36 mouse cellular contexts compared by ENCODE assay signal in the genomic region with DNA sequence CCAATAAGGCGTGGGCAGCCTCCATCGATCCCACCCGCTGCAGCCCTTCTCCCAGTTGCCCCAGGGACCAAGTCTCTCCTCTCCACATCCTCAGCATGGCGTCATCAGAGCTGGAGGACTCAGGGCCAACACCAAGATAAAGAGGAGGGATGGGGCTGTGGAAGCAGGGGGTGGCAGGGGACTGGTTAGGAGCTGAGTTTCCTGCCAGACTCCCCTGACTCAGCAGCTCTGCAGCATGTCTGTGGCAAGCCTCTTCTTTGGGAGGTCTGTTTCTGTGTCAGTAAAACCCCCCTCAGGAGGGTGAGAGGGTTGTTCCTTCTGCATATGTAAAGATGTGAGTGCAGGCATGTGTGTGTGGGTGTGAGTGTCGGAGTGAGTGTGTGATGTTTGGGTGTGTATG. TPM values are rescaled to one million over a fixed set of nuclear protein-coding genes. Genes with fewer than 3 reads are reported as not detected.
DNase-seq lines count a peak whose midpoint lies in the region; ATAC-seq lines count a peak whose summit lies in the region.
"Had no signal": no experiment of that assay in that cellular context is flagged by ENCODE, and none has a peak within 500 bp of the region (broad histone marks: within the 10 kb centered on the region; RNA-seq: fewer than 3 reads in every experiment).

No protein-coding gene starts in this region.

- no peak overlapping the region for H3K4me3 ChIP-seq in hindbrain, embryonic 10.5 days
- H3K4me3 ChIP-seq in hindbrain, embryonic 16.5 days (ENCODE audit: low read length): no peak overlapping the region
- H3K4me3 ChIP-seq: forebrain, embryonic 13.5 days; heart, embryonic 12.5 days; hindbrain, embryonic 12.5 days; limb, embryonic 12.5 days; liver, embryonic 12.5 days; midbrain, embryonic 15.5 days; myocyte; neural tube, embryonic 15.5 days had no signal

- H3K36me3 ChIP-seq in hindbrain, embryonic 10.5 days: no peaks in the 10 kb centered on the region
- H3K36me3 ChIP-seq in hindbrain, embryonic 16.5 days (ENCODE audit: control insufficient read depth, insufficient read depth, low read length): no peaks in the 10 kb centered on the region
- H3K36me3 ChIP-seq: heart, embryonic 12.5 days; hindbrain, embryonic 12.5 days; limb, embryonic 12.5 days; liver, embryonic 12.5 days; midbrain, embryonic 15.5 days; neural tube, embryonic 15.5 days had no signal

- no peak overlapping the region for H3K4me2 ChIP-seq in hindbrain, embryonic 16.5 days (ENCODE audit: low read length)
- H3K4me2 ChIP-seq: forebrain, embryonic 13.5 days; heart, embryonic 12.5 days; hindbrain, embryonic 12.5 days; limb, embryonic 12.5 days; liver, embryonic 12.5 days; midbrain, embryonic 15.5 days; neural tube, embryonic 15.5 days had no signal

- peak overlapping the region; percentile 45 for H3K27ac ChIP-seq in hindbrain, embryonic 10.5 days
- H3K27ac ChIP-seq in hindbrain, embryonic 16.5 days (ENCODE audit: low read depth, low read length): no peak overlapping the region
- H3K27ac ChIP-seq: forebrain, embryonic 13.5 days; hindbrain, embryonic 12.5 days; limb, embryonic 12.5 days; liver, embryonic 12.5 days; midbrain, embryonic 15.5 days; neural tube, embryonic 15.5 days had no signal

- H3K27me3 ChIP-seq in hindbrain, embryonic 10.5 days (ENCODE audit: insufficient read depth, poor library complexity, severe bottlenecking): peaks cover 49% of the 10 kb centered on the region
- no peaks in the 10 kb centered on the region; the same call in 1 of the 2 replicates for H3K27me3 ChIP-seq in hindbrain, embryonic 16.5 days (replicated peaks; ENCODE audit: control insufficient read depth, insufficient read depth, low read length)
- H3K27me3 ChIP-seq: midbrain, embryonic 15.5 days had no signal

- peak; percentile 51 for DNase-seq in cerebellum, adult 11-12 months
- no peak for DNase-seq in cerebellum, postnatal 14 days
- no peak for DNase-seq in hindbrain, embryonic 10.5 days (ENCODE audit: low spot score)
- peak; percentile 59 for DNase-seq in right cerebral cortex, adult 18-20 months
- no peak for DNase-seq in right cerebral cortex, adult 2 months (ENCODE audit: low spot score in 2 of 2)
- no peak for DNase-seq in gastrocnemius, postnatal 10 days
- DNase-seq: adrenal gland, postnatal 10 days; cerebellum, postnatal 36 days; heart, postnatal 10 days; kidney, adult 18-20 months; lung, adult 18-20 months; lung, postnatal 14 days; thymus, adult 2 months; thymus, postnatal 4 days had no signal

- no peak for ATAC-seq in hindbrain, embryonic 16.5 days
- ATAC-seq in megakaryocyte progenitor cell, adult 5-6 weeks (replicated peaks; ENCODE audit: poor library complexity): 0 out of 2 replicates have a peak, but pooled peaks have one; percentile 14
- ATAC-seq: inflammation-experienced regulatory T-cells, adult 6 months; liver, embryonic 12.5 days; midbrain, embryonic 15.5 days had no signal

- H3K9me3 ChIP-seq in hindbrain, embryonic 10.5 days: no peaks in the 10 kb centered on the region
- no peaks in the 10 kb centered on the region for H3K9me3 ChIP-seq in hindbrain, embryonic 16.5 days (ENCODE audit: control insufficient read depth, low read length)
- H3K9me3 ChIP-seq: forebrain, embryonic 13.5 days; heart, embryonic 12.5 days; hindbrain, embryonic 12.5 days; limb, embryonic 12.5 days; liver, embryonic 12.5 days; midbrain, embryonic 15.5 days; neural tube, embryonic 15.5 days had no signal

- H3K9ac ChIP-seq in hindbrain, embryonic 16.5 days (ENCODE audit: low read depth, low read length): no peak overlapping the region
- H3K9ac ChIP-seq: forebrain, embryonic 13.5 days; heart, embryonic 12.5 days; hindbrain, embryonic 12.5 days; limb, embryonic 12.5 days; liver, embryonic 12.5 days; midbrain, embryonic 15.5 days; neural tube, embryonic 15.5 days had no signal

- WGBS in hindbrain, embryonic 10.5 days: 68% methylated on average over 5 of the region's 5 CpGs
- WGBS in hindbrain, embryonic 16.5 days: 71% methylated on average over 4 of the region's 5 CpGs

- H3K4me1 ChIP-seq in hindbrain, embryonic 10.5 days (replicated peaks): peaks cover 55% of the 10 kb centered on the region
- H3K4me1 ChIP-seq in hindbrain, embryonic 16.5 days (ENCODE audit: control insufficient read depth, insufficient read depth, low read depth, low read length): peaks cover 2% of the 10 kb centered on the region; the same call in 1 of the 2 replicates
- H3K4me1 ChIP-seq: liver, embryonic 12.5 days had no signal

RNA-seq across cellular contexts. Expression of gene Ccdc155, which starts 7.7 kb away (rescaled TPM):
- 0.64 and 0.80 TPM in 2 replicates for polyA plus RNA-seq in hindbrain, embryonic 10.5 days (2016; fragmentation: Nextera tagmentation; extraction: Ambion mirVana)
- polyA plus RNA-seq in hindbrain, embryonic 16.5 days (2015; fragmentation: Nextera tagmentation; extraction: Ambion mirVana): 0.54 and 0.65 TPM in 2 replicates
- 0.15 TPM in 1 of 2 replicates, not detected in the other for total RNA-seq in megakaryocyte progenitor cell, adult 5-6 weeks (2015)
- total RNA-seq in megakaryocyte progenitor cell, adult 5-6 weeks (2017): 0.34 TPM in 1 of 2 replicates, not detected in the other
- total RNA-seq in gastrocnemius, postnatal 10 days (2021): 1 to 10 TPM; 2.5 to 2.8 TPM
- total RNA-seq: heart, postnatal 10 days had no signal
- polyA plus RNA-seq: small intestine, adult 2 months had no signal

RNA-seq across cellular contexts. Expression of gene Dkkl1, which starts 15.0 kb away (rescaled TPM):
- 1.8 and 2.1 TPM in 2 replicates for polyA plus RNA-seq in hindbrain, embryonic 10.5 days (2016; fragmentation: Nextera tagmentation; extraction: Ambion mirVana)
- 13.6 and 18.4 TPM in 2 replicates for polyA plus RNA-seq in hindbrain, embryonic 16.5 days (2015; fragmentation: Nextera tagmentation; extraction: Ambion mirVana)
- total RNA-seq in megakaryocyte progenitor cell, adult 5-6 weeks (2015): 3.8 and 5.4 TPM in 2 replicates
- total RNA-seq in megakaryocyte progenitor cell, adult 5-6 weeks (2017): 4.2 and 5.6 TPM in 2 replicates
- total RNA-seq in gastrocnemius, postnatal 10 days (2021): not detected
- total RNA-seq: gastrocnemius, adult 8-10 months; heart, postnatal 10 days had no signal
- polyA plus RNA-seq: kidney, embryonic 16.5 days had no signal

RNA-seq across cellular contexts. Expression of gene Pth2, which starts 16.2 kb away (rescaled TPM):
- not detected in 2 replicates for polyA plus RNA-seq in hindbrain, embryonic 10.5 days (2016; fragmentation: Nextera tagmentation; extraction: Ambion mirVana)
- polyA plus RNA-seq in hindbrain, embryonic 16.5 days (2015; fragmentation: Nextera tagmentation; extraction: Ambion mirVana): 0.75 and 1.4 TPM in 2 replicates
- total RNA-seq in megakaryocyte progenitor cell, adult 5-6 weeks (2015): not detected in 2 replicates
- not detected in 2 replicates for total RNA-seq in megakaryocyte progenitor cell, adult 5-6 weeks (2017)
- not detected for total RNA-seq in gastrocnemius, postnatal 10 days (2021)
- total RNA-seq: adrenal gland, postnatal 10 days; gastrocnemius, adult 8-10 months; granulocyte monocyte progenitor cell, adult 5-6 weeks; heart, postnatal 10 days; layer of hippocampus, postnatal 10 days; left cerebral cortex, postnatal 10 days; megakaryocyte-erythroid progenitor cell, adult 5-6 weeks had no signal
- polyA plus RNA-seq: embryonic facial prominence, embryonic 11.5 days; forebrain, embryonic 13.5 days; hindbrain, embryonic 12.5 days; inflammation-experienced regulatory T-cells, adult 6 months; kidney, embryonic 16.5 days; large intestine, adult 2 months; limb, embryonic 12.5 days; liver, embryonic 12.5 days; myocyte; neural tube, embryonic 15.5 days; small intestine, adult 2 months; stomach, embryonic 16.5 days; thymus, adult 2 months had no signal

RNA-seq across cellular contexts. Expression of gene Gfy, which starts 17.6 kb away (rescaled TPM):
- not detected in 2 replicates for polyA plus RNA-seq in hindbrain, embryonic 10.5 days (2016; fragmentation: Nextera tagmentation; extraction: Ambion mirVana)
- not detected in 2 replicates for polyA plus RNA-seq in hindbrain, embryonic 16.5 days (2015; fragmentation: Nextera tagmentation; extraction: Ambion mirVana)
- total RNA-seq in megakaryocyte progenitor cell, adult 5-6 weeks (2015): not detected in 2 replicates
- not detected in 2 replicates for total RNA-seq in megakaryocyte progenitor cell, adult 5-6 weeks (2017)
- under 1 TPM; 0.49 to 0.63 TPM for total RNA-seq in gastrocnemius, postnatal 10 days (2021)
- total RNA-seq: adrenal gland, postnatal 10 days; ES-E14; gastrocnemius, adult 8-10 months; granulocyte monocyte progenitor cell, adult 5-6 weeks; heart, postnatal 10 days had no signal
- polyA plus RNA-seq: forebrain, embryonic 13.5 days; heart, embryonic 12.5 days; hindbrain, embryonic 12.5 days; inflammation-experienced regulatory T-cells, adult 6 months; kidney, embryonic 16.5 days; large intestine, adult 2 months; limb, embryonic 12.5 days; liver, embryonic 12.5 days; midbrain, embryonic 15.5 days; neural tube, embryonic 15.5 days; small intestine, adult 2 months; stomach, embryonic 16.5 days had no signal

RNA-seq across cellular contexts. Expression of gene Tead2, which starts 18.6 kb away (rescaled TPM):
- polyA plus RNA-seq in hindbrain, embryonic 10.5 days (2016; fragmentation: Nextera tagmentation; extraction: Ambion mirVana): 324 and 370 TPM in 2 replicates
- 46.9 and 54.1 TPM in 2 replicates for polyA plus RNA-seq in hindbrain, embryonic 16.5 days (2015; fragmentation: Nextera tagmentation; extraction: Ambion mirVana)
- total RNA-seq in megakaryocyte progenitor cell, adult 5-6 weeks (2015): 2.2 TPM in 1 of 2 replicates, not detected in the other
- total RNA-seq in megakaryocyte progenitor cell, adult 5-6 weeks (2017): 0.20 TPM in 1 of 2 replicates, not detected in the other
- 10 to 100 TPM; 15.6 to 25.9 TPM for total RNA-seq in gastrocnemius, postnatal 10 days (2021)
- total RNA-seq: granulocyte monocyte progenitor cell, adult 5-6 weeks; megakaryocyte-erythroid progenitor cell, adult 5-6 weeks had no signal

Comparison
In these comparisons a context has a peak if more than half of its experiments do, and no peak if none do; other contexts are left out.
1. DNase-seq: peak in cerebellum, adult 11-12 months (single experiment) and right cerebral cortex, adult 18-20 months (single experiment); none in cerebellum, postnatal 14 days (0 of 2), hindbrain, embryonic 10.5 days (single experiment), right cerebral cortex, adult 2 months (0 of 2) and gastrocnemius, postnatal 10 days (single experiment).
2. RNA of gene Dkkl1, which starts 15.0 kb away (total RNA-seq): 3.8 to 5.6 TPM in megakaryocyte progenitor cell, adult 5-6 weeks; not detected in gastrocnemius, postnatal 10 days; every median in the first group is over 4 times any median in the second.